Mouse (Mus musculus) MEL (cell line): ENCODE measurements around the gene Stx1a.

Experiments
- RAD21 ChIP-seq: IDR thresholded peaks from 2 replicates; pipeline ENCODE4 v1.6.1; 2011; ENCODE audit warnings: mild to moderate bottlenecking, low read depth, low read length, improper control_type of control experiment
- ZMIZ1 ChIP-seq: IDR thresholded peaks from 2 replicates; pipeline ENCODE4 v1.6.1; 2012; ENCODE audit warnings: low read depth, mild to moderate bottlenecking, inconsistent platforms, low read length, improper control_type of control experiment, moderate library complexity

GRCm38 (mm10) chr5:135010841-135011743 is 12.2 kb upstream of the Stx1a start:
- no peak for TF ChIP-seq RAD21
- no peak for TF ChIP-seq ZMIZ1
